Mouse (Mus musculus): ENCODE data around the gene Drc7.
A peak's percentile ranks its signal among the peaks of the same experiment; 100 is the strongest.
"Not testable (repeated sequence)": the region's sequence is repeated elsewhere in the genome, so short reads cannot be mapped to it uniquely, and the experiment has no call there.

The Drc7 gene

DNA sequence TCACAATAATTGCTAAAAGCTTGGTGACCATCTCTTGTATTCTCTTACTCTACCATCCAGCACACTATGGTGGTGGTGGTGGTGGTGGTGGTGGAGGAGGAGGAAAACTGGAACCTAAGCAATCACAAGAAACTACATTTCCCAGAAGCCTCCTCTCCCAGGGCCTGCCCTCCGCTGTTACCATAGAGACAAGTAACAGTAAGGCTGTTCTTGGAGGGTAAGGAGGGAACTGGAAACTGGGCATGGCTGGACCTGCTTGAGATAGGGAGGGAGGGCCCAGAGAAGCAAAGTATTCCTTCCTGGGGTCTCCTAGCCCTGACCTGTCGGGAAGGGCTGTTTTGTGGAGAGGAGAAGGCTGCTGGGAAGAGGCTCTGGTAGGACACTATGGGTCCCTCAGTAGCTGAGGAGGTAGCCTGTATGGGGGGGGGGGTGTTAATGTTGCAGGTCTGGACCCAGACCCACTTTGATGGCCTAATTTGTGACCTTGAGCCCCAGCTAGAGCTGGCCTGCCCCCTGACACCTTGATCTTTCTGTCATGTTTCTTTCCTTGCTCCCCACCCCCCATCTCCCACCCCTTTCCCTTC, at the start of gene Drc7:
Gene Drc7, plus strand, starts transcription at position 177 of the 584 bp plus-strand sequence.
- ATAC-seq (ENCODE audit: insufficient number of reproducible peaks, low FRiP score, low TSS enrichment): 0 out of 2 replicates have a peak, but pooled peaks have one; percentile 26

DNA sequence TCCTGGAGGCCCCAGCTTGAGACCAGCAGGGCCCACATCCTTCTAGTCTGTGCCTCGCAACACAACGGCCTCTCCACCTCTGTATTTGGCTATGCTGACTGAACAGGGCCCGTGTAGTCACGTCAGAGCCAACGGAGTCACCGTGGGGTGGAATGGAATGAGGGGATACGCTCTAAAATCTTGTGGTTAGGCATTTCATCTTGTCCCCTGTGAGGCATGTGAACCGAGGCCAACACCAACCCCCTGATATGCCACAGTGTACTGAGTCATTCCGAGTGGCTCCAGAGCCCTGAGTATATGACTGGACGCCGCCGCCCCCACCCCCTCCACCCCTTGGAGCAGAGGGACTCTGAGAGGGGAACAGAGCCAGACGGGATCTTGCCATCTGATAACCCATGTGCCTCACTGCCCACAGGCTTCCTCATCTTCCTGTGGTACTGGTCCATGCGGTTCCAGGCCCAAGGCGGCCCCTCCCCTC, 42.4 kb upstream of the Drc7 start:
- ATAC-seq (ENCODE audit: insufficient number of reproducible peaks, low FRiP score, low TSS enrichment): no peak

DNA sequence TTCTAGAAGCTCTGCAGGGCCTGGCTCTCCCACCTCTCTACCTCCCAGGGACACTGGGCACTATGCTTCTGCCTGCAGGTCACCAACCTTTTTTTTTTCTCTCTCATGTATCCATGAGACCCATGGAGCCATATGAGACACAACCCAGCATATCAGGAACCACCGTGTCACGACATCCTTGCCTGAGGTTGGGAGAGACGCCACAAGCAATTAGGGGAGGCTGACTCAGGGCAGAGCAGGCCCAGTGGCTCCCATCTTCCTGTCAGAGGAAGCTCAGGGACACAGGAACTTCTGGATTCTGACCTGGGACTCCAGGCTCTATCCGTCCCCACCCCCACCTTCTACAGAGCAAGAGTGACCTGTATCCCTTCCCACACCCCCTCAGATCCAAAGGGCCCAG, 39.0 kb upstream of the Drc7 start:
- no peak for ATAC-seq (ENCODE audit: insufficient number of reproducible peaks, low FRiP score, low TSS enrichment)

DNA sequence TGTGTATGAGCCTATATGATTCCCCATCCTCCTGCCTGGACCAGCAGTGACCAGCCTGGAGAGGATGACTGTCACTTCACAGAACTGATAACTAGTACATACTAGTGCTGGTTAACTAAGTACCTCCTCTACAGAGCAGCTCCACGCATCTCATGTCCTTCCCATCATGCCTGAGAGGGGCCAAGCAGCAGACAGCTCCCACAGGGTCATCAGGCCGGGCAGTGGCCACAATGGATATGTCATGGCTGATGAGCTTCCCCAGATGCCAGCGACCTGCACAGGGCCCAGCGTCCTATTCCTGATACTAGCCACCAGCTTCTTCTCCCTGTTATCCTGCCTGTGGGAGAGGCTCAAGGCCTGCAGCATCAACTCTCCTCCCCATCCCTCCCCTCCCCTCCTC, 38.2 kb upstream of the Drc7 start:
- ATAC-seq (ENCODE audit: insufficient number of reproducible peaks, low FRiP score, low TSS enrichment): no peak

DNA sequence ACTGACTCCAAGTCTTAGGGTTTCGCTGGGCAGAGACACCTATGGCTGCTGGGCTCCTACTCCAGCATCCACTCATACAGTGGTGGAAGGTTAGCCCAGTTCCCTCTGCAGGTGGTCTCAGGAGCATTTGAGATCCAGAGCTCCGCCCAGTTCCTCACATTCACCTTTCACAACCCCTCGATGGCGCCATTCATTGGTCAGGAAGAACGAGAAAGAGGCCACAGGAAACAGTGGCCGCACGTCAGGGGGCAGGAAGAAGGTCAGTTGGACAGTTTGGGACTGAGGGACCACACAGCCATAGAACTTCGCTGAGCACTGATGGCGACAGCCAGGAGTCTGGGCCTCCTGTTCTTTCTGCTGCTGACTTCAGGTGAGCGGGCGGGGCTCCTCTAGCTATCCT, 37.5 kb upstream of the Drc7 start, which contains the start of gene Adgrg3:
Gene Adgrg3, plus strand, starts transcription at position 242 of the 400 bp plus-strand sequence.
- no peak for ATAC-seq (ENCODE audit: insufficient number of reproducible peaks, low FRiP score, low TSS enrichment)

DNA sequence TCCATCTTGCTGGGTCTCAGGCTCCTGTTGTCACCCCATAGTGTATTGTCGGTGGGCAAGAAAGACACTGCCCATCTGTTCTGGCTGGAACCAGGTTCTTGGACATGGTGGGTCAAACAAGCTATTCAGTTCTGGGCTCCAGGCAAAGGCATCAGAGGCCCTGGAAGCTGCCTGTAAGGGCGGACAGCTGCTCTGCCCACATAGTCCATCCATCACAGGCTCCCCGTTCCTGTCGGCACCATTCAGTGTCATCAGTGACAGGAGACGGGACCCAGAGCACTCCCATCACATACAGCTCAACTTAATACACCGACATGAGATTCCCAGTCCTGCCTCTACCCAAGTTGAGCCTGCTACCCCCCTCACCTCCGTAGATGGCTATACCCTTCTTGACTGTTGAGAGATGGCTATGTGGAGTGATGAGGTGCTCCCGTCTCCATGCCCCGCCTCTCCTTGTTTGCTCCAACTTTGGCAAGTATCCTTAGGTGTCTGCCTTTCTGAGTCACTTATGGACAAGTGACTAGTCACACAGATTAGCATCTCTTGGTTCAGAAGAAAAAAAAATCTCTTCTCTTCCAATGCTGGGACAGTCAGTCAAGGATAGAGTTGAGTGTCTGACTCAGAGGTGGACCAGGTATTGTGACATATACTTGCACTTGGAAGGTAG, 36.8 kb upstream of the Drc7 start:
- no peak for ATAC-seq (ENCODE audit: insufficient number of reproducible peaks, low FRiP score, low TSS enrichment)

DNA sequence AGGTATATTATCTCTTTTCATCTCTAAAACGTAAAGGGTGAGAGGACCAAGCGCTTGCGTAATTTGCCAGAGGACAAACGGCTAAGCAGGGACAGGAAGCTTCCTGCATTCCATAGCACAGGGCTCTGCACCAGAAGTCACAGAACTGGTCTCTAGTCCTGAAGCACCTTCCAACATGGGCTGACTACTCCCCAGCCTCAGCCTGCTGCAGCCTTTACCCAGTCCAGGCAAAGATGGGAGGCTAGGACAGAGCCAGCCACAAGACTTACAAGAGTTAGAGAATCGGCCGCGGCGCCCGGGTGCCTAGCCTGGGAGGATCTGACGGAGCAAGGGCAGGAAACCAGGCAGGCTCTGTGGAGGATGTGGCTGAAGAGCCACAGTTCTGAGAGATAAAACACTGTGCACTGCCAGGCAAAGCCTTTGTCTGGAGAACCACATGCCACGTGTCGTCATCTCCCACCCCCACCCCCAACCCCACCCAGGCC, 34.6 kb upstream of the Drc7 start:
- ATAC-seq (ENCODE audit: insufficient number of reproducible peaks, low FRiP score, low TSS enrichment): no peak

DNA sequence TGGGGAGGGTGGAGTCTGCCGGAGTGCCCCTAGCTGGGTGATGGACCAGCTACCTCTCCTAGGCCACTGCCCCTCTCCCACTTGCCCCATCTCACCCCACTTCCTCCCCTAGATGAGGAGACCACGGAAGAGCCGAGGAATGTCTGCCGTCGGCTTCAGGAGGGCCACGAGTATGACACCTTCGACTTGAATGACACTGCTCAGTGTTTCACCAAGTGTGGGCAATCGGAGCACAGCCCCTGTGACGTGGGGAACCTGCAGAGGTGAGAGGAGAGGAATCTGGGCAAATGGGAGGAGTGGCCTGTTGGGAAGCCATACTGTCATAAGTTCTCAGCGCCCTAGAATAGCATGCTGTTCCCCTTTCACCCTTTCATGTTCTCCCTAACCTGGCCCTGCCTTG, 34.1 kb upstream of the Drc7 start:
- ATAC-seq (ENCODE audit: insufficient number of reproducible peaks, low FRiP score, low TSS enrichment): no peak

DNA sequence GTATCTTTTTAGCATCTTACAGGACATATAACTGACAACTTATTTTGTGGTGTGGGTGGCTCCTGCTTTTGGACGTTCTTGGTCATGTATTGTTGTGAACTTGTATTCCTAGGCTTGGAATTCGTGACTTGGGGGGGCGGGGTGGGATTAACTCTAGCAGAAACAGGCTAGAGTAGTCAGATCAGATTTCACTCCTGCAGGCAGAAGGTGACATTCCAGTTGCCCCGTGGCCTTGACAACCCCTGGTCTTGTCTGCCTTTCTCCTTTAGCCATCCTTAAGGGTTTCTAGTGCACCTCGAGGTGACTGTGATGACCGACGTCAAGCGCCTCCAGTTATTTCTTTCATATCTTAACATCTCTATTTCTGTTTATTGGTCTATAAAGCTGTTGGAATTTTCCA, 31.7 kb upstream of the Drc7 start:
- ATAC-seq (ENCODE audit: insufficient number of reproducible peaks, low FRiP score, low TSS enrichment): no peak

DNA sequence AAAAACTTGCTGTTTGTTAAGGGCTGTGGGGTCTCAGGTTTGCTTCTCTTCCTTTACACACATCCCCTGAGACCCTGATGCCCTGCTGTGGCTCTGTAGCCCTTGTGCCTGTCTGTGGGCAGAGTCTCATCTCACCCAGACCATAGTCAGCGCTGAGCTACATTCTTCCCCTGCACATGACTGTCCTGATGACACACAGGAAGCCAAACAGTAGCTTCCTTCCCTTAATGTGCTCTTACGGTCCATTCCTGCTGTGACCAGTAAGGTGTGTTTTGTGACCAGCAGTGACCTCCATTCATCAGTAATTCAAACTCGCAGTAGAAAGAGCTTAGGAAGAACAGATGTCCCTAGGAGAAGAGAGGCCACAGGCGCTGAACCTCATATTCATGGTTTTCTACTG, 30.5 kb upstream of the Drc7 start:
- no peak for ATAC-seq (ENCODE audit: insufficient number of reproducible peaks, low FRiP score, low TSS enrichment)

DNA sequence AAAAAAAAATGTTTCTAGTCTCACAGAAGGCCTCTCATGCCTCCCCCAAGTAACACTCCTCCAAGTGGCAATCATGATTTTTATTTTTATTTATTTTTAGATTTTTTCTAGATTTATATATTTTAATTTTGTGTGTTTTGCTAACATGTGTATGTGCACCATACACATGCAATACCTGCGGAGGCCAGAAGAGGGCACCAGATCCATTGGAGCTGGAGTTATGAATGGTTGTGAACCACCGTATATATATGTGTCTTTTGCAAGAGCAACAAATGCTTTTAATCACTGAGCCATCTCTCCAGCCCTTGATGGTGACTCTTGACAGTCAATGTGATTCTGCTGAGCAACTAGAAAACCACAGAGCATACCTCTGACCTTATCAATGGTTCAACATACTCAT, 29.5 kb upstream of the Drc7 start:
- ATAC-seq (ENCODE audit: insufficient number of reproducible peaks, low FRiP score, low TSS enrichment): no peak

DNA sequence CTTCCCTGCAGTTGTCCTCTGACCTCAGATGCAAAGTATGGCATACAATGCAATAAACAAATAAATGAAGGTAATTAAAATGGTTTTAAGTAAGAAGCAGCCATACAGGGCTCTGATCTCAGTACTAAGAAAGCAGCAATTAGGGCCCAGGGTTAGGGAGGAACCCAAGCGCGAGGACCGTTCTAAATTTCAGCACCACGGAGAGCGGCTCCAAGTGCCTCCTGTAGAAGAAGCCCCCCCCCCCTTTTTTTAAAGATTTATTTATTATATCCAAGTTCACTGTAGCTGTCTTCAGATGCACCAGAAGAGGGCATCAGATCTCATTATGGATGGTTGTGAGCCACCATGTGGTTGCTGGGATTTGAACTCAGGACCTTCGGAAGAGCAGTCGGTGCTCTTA, 26.5 kb upstream of the Drc7 start:
- ATAC-seq (ENCODE audit: insufficient number of reproducible peaks, low FRiP score, low TSS enrichment): not testable (repeated sequence)

DNA sequence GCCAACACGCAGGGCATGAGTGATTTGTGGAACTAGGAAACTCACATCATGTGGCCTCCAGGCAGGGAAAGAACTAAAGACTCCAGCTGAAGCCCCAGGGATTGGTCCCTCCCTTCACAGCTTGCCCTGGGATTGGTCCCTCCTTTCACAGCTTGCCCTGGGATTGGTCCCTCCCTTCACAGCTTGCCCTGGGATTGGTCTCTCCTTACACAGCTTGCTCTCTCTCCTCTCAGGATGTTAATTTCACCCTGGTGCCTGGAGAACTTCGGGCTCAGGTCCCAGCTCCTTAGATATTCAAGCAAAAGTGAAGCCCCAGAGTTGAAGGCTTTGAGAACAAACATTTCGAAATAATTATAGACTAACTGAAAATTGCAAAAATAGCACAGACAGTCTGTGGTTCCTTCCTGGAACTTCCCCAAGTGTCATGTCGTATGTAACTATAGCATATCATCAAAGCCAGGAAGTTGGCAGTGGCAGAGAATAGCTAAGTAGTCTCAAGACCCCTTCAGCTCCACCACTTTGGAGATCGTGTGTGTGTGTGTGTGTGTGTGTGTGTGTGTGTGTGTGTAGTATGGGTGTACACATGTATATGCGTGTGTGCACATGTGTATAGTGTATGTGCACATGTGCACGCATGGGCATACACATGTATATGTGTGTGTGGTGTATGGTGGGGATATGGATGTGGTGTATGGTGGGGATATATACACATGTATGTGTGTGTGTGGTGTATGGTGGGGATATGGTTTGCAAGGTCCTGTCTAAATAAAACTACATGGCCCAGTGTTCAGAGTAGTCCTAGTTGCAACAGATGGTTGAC, 17.6 kb upstream of the Drc7 start:
- ATAC-seq (ENCODE audit: insufficient number of reproducible peaks, low FRiP score, low TSS enrichment): no peak

DNA sequence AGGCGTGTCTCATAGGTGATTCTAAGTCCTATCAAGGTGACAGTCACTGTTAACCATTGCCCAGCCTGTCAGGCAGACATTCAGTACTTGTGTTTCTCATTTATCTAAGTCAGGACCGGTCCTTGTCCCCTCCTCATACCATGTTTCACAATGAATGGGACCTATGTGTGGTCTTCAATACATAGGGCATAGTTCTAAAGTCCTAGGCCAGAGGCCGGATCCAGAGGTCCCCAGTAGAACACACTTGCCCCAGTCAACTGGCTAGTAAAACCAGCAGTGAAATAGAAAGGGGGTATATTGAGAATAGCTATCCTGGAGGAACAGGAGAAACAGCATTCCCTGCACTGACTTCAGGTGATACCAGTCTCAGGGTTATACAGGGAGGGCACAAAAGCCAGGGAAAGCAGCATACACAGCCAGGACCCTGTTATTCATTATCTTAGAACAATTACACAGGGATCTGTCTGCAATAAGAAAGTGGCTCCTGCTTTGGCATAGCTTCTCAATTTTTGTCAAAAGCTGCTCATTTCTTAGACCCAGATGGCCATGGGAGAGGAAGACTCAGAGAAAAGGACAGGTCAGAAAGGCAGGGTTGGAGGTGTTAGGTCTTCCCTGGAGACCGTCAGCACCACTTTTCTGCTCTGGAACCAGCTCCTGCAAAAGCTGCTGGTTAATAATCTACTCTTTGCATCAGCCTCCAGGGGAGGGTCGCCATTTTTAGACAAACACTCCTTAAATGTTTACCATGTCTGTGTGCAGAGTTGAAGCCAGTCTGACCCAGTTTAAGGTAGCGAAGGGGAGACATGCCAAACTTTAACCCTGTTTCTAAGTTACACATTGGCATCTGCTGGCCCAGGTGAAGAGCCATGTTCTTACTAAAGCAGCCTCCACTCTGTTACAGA, 12.8 kb upstream of the Drc7 start:
- ATAC-seq (ENCODE audit: insufficient number of reproducible peaks, low FRiP score, low TSS enrichment): no peak

DNA sequence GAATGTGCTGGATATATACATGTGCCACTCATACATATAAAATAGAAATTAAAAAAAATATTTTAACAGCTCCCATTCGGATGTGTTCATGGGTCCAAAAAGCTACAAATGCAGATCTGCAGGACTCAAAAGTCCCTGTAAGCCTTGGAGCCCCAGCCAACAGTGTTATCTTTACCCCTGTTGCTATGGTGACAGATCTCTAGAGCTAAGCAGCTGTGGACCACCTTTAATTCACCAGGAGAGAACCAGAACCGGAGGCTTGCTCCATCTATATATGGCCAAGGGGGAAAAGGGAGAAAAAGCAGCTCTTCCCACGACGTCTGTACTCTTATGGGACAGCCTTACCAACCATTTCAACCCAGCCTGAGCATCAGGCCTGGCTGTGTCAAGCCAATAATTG, 10.1 kb upstream of the Drc7 start:
- no peak for ATAC-seq (ENCODE audit: insufficient number of reproducible peaks, low FRiP score, low TSS enrichment)

DNA sequence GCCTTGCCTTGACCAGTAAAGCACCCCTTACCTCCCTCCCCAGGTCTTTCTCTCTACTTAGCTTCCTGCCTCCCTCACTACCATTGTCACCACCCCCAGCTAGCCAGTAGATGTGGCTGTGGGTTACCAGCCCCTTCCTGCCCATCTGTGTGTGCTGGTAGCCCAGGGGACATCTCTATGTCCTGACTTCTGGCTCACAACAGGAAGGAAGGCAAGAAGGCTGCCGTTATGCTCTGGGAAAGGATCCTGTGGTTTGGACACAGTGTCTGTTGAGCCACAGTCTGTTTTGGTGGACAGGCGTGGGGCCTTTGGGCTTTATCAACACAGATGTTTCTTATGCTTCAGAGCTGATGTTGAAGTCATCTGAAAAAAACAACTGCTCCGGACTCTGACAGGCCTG, 7.9 kb upstream of the Drc7 start:
- ATAC-seq (ENCODE audit: insufficient number of reproducible peaks, low FRiP score, low TSS enrichment): no peak

DNA sequence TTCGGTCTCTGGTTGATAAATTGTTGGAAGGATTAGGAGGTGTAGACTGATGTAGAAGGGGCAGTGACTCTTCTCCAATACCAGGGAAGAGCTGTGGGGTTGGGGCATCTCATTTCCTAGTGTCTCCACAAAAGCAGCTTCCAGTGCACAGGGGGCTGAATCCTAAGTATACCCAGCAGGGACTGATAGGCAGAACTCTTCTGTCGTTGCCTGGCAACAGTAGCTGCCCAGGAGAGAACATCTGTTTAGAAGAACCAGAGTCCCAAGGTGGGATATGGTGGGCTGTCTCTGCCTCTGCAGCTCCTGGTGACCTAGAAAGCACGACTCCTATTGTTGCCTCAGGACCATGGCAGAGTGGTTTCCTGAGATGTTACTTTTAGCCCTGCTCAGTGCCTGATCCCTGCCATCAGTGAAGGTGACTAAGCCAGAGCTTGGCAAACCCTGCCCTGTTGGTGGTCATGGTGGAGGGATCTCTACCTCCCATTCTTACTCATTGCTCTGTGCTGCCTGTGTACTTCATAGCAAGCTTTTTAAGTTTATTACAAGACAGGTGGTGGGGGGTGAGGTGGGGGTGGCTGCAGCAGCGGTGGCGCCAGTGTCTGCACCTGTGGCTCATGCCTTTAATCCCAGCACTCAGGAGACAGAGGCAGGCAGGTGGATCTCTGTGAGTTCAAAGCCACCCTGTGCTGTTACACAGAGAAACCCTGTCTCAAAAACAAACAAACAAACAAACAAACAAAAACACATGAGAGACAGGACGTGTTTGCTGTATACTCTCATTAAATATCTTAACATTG, 6.8 kb upstream of the Drc7 start:
- no peak for ATAC-seq (ENCODE audit: insufficient number of reproducible peaks, low FRiP score, low TSS enrichment)

DNA sequence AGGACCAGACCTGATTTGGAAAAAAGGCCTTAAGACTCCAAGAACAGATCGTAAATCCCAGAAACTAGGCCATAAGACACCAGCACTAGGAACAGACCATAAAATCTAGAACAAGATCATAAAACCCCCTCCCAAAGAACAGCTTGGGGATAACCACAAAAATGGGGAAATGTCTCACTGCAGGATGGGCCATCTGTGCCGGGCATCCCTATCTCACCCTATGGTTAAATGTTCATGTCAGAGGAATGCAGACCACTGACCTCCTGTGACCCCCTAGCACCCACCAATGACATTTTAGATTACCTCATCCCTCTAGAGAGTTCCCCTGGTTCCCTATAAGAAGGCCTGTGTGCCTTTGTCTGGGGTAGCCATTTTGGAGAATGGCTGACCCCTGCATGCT, 5.3 kb upstream of the Drc7 start:
- ATAC-seq (ENCODE audit: insufficient number of reproducible peaks, low FRiP score, low TSS enrichment): no peak

DNA sequence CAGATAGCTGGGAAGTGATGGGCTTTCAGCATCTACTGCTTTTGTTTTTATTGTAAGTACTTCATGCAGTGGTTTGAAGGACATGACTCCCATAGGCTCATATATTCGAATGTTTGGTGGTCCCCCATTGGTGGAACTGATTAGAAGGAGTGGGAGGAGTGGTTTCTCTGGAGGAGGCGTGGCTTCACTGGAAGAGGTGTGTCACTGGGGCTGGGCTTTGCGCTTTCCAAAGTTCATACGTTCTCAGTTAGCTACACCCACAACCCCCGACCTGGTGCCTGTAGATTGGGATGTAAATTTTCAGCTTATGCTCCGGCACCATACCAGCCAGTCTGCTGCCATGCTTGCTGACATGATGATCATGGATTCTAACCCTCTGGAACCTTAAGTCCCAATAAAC, 465 bp upstream of the Drc7 start:
- no peak for ATAC-seq (ENCODE audit: insufficient number of reproducible peaks, low FRiP score, low TSS enrichment)

Data from cerebellum, adult (tissue).